Comparison of ENCODE assay signal across 8 mouse cellular contexts in the genomic region with DNA sequence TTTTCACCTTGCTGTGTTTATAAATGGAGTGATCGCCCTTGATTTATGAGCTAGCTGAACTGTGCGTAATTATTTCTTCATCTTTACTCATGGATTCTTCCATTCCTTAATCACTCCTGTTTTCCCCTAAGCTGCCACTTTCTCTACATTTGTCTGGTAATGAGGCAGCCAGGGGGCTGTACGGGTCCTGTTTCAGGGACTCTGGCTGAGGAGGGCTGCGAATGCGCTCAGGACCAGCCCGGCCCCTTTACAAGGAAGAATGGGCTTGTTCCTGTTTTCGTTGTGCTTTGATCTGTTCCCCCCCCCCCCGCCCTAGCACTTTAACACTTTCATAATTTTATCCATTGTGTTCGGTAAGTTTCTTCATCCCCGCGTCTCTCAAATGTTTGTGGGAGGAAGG. TPM values are rescaled to one million over a fixed set of nuclear protein-coding genes. Genes with fewer than 3 reads are reported as not detected.
DNase-seq lines count a peak whose midpoint lies in the region; ATAC-seq and TF ChIP-seq lines count a peak whose summit lies in the region.

No protein-coding gene starts in this region.

- no peak for DNase-seq in lung, adult 2 months
- DNase-seq in lung, postnatal 25 days (ENCODE audit: low spot score): no peak
- DNase-seq in limb, embryonic 14.5 days (ENCODE audit: low spot score): peak; percentile 18
- DNase-seq in left cerebral cortex, adult 8-10 months (ENCODE audit: low spot score in 2 of 2): no peak
- DNase-seq in adrenal gland, adult 18-20 months (ENCODE audit: low spot score in 2 of 2): no peak
- DNase-seq in layer of hippocampus, adult 8-10 months (ENCODE audit: low spot score in 2 of 2): no peak

- peak overlapping the region; percentile 8; the same call in 1 of the 2 replicates for H3K4me2 ChIP-seq in forebrain, embryonic 15.5 days (replicated peaks)
- H3K4me2 ChIP-seq in limb, embryonic 14.5 days (replicated peaks; ENCODE audit: low read depth, low read length, severe bottlenecking): peak overlapping the region; percentile 45
- peak overlapping the region; percentile 52 for H3K4me2 ChIP-seq in stomach, embryonic 15.5 days

- H3K36me3 ChIP-seq in forebrain, embryonic 15.5 days: no peaks in the 10 kb centered on the region
- H3K36me3 ChIP-seq in limb, embryonic 14.5 days (ENCODE audit: control insufficient read depth, insufficient read depth, low read length): no peaks in the 10 kb centered on the region
- no peaks in the 10 kb centered on the region for H3K36me3 ChIP-seq in stomach, embryonic 15.5 days

- H3K9ac ChIP-seq in forebrain, embryonic 15.5 days (replicated peaks): no peak overlapping the region
- H3K9ac ChIP-seq in limb, embryonic 14.5 days (ENCODE audit: low read depth, low read length, severe bottlenecking): 0 out of 2 replicates have a peak overlapping the region, but pooled peaks have one; percentile 16
- H3K9ac ChIP-seq in stomach, embryonic 15.5 days: no peak overlapping the region

- no peak for TF ChIP-seq POLR2A in lung, adult 2 months (IDR thresholded peaks at IDR 0.05; ENCODE audit: borderline replicate concordance, extremely low read depth, low read depth, low read length)
- no peak for TF ChIP-seq POLR2A in limb, embryonic 14.5 days (IDR thresholded peaks at IDR 0.05; ENCODE audit: borderline replicate concordance, extremely low read depth, insufficient read depth, insufficient read length)

- H3K27me3 ChIP-seq in forebrain, embryonic 15.5 days: no peaks in the 10 kb centered on the region
- no peaks in the 10 kb centered on the region for H3K27me3 ChIP-seq in limb, embryonic 14.5 days (ENCODE audit: control insufficient read depth, insufficient read depth, low read length)
- no peaks in the 10 kb centered on the region for H3K27me3 ChIP-seq in stomach, embryonic 15.5 days (replicated peaks)

- no peaks in the 10 kb centered on the region for H3K9me3 ChIP-seq in forebrain, embryonic 15.5 days
- no peaks in the 10 kb centered on the region for H3K9me3 ChIP-seq in limb, embryonic 14.5 days (ENCODE audit: control insufficient read depth, low read length)
- no peaks in the 10 kb centered on the region for H3K9me3 ChIP-seq in stomach, embryonic 15.5 days

- H3K27ac ChIP-seq in forebrain, embryonic 15.5 days (replicated peaks): no peak overlapping the region
- H3K27ac ChIP-seq in limb, embryonic 14.5 days (replicated peaks; ENCODE audit: low read depth, low read length): no peak overlapping the region
- no peak overlapping the region for H3K27ac ChIP-seq in stomach, embryonic 15.5 days

- H3K4me3 ChIP-seq in lung, adult 2 months (replicated peaks; ENCODE audit: extremely low read depth, low read depth, low read length): peak overlapping the region; percentile 49
- H3K4me3 ChIP-seq in forebrain, embryonic 15.5 days: no peak overlapping the region
- H3K4me3 ChIP-seq in limb, embryonic 14.5 days (replicated peaks; ENCODE audit: low read length): peak overlapping the region; percentile 17
- peak overlapping the region; percentile 16 for H3K4me3 ChIP-seq in stomach, embryonic 15.5 days (replicated peaks)

- ATAC-seq in forebrain, embryonic 15.5 days (replicated peaks): no peak
- no peak for ATAC-seq in limb, embryonic 14.5 days (ENCODE audit: low FRiP score, low read depth)
- ATAC-seq in stomach, embryonic 15.5 days (ENCODE audit: insufficient read depth, low FRiP score, low read depth): no peak

- 9% methylated on average over 11 of the region's 11 CpGs for WGBS in lung, adult 2 months
- WGBS in forebrain, embryonic 15.5 days: 10% methylated on average over 10 of the region's 11 CpGs
- WGBS in limb, embryonic 14.5 days: 2% methylated on average over 11 of the region's 11 CpGs
- WGBS in stomach, embryonic 15.5 days: 8% methylated on average over 11 of the region's 11 CpGs

- peaks cover 3% of the 10 kb centered on the region; the same call in 1 of the 2 replicates for H3K4me1 ChIP-seq in lung, adult 2 months (ENCODE audit: control insufficient read depth, insufficient read depth, low read length)
- 0 out of 2 replicates have a peak, but pooled peaks cover 4% of the 10 kb centered on the region for H3K4me1 ChIP-seq in forebrain, embryonic 15.5 days
- H3K4me1 ChIP-seq in limb, embryonic 14.5 days (ENCODE audit: control insufficient read depth, insufficient read depth, low read length): peaks cover 8% of the 10 kb centered on the region; the same call in 1 of the 2 replicates
- 0 out of 2 replicates have a peak, but pooled peaks cover 9% of the 10 kb centered on the region for H3K4me1 ChIP-seq in stomach, embryonic 15.5 days

- no peak for TF ChIP-seq CTCF in lung, adult 2 months (IDR thresholded peaks at IDR 0.05; ENCODE audit: insufficient read depth, low read length)

RNA-seq across cellular contexts. Expression of gene Phf21a, which starts 48.2 kb away (rescaled TPM):
- 42.4 and 49.9 TPM in 2 replicates for polyA plus RNA-seq in lung, adult 2 months (2012; rRNA removed)
- 46.8 and 48.6 TPM in 2 replicates for polyA plus RNA-seq in forebrain, embryonic 15.5 days (2015; fragmentation: Nextera tagmentation; extraction: Ambion mirVana)
- polyA plus RNA-seq in limb, embryonic 14.5 days (2012; rRNA removed): 96.0 and 119 TPM in 2 replicates
- polyA plus RNA-seq in limb, embryonic 14.5 days (2014; fragmentation: Nextera tagmentation; extraction: Ambion mirVana): 37.2 and 38.2 TPM in 2 replicates
- 18.8 and 28.2 TPM in 2 replicates for polyA plus RNA-seq in stomach, embryonic 15.5 days (2015; fragmentation: Nextera tagmentation; extraction: Ambion mirVana)
- total RNA-seq in left cerebral cortex, adult 8-10 months (2022): 100 to 1,000 TPM; 141 to 159 (median 147) TPM
- total RNA-seq in adrenal gland, adult 18-20 months (2021): 10 to 100 TPM; 57.4 to 60.1 TPM
- total RNA-seq in layer of hippocampus, adult 8-10 months (2022): 100 to 1,000 TPM; 139 to 167 (median 156) TPM
